Mouse (Mus musculus) C2C12 (cell line): ENCODE results near the gene Rabac1. TPM values are rescaled to one million over a fixed set of nuclear protein-coding genes. Genes with fewer than 3 reads are reported as not detected.
A peak's percentile ranks its signal among the peaks of the same experiment; 100 is the strongest.

Experiments used
- H3K27me3 ChIP-seq: one replicate; pipeline ENCODE4 v1.6.1; 2011; ENCODE audit not compliant: control insufficient read depth, insufficient read depth, insufficient read length
- H3K36me3 ChIP-seq: one replicate; pipeline ENCODE4 v1.6.1; 2011; ENCODE audit not compliant: control insufficient read depth, insufficient read depth
- H3K4me3 ChIP-seq: one replicate; pipeline ENCODE4 v1.5.1; 2011; ENCODE audit warnings: mild to moderate bottlenecking, control low read depth; ENCODE audit not compliant: poor library complexity, insufficient read depth, severe bottlenecking
- H3K79me2 ChIP-seq: one replicate; pipeline ENCODE4 v1.6.1; 2011; ENCODE audit not compliant: control insufficient read depth, insufficient read depth
- H3K79me3 ChIP-seq: one replicate; pipeline ENCODE4 v1.6.1; 2011; ENCODE audit warnings: low read depth, control low read depth
- H3ac ChIP-seq: one replicate; pipeline ENCODE3; 2011; ENCODE audit warnings: low read depth; ENCODE audit not compliant: control insufficient read depth, insufficient read length
- CEBPB ChIP-seq: IDR thresholded peaks from one replicate; pipeline ENCODE4 v1.6.1; 2011; ENCODE audit warnings: low read depth, mild to moderate bottlenecking, control low read depth, moderate library complexity
- CTCF ChIP-seq: IDR thresholded peaks from one replicate; pipeline ENCODE4 v1.5.1; 2011; ENCODE audit not compliant: control insufficient read depth, insufficient read depth, insufficient read length
- FOSL1 ChIP-seq: IDR thresholded peaks from one replicate; pipeline ENCODE4 v1.8.0; 2011; ENCODE audit warnings: mild to moderate bottlenecking, low read length; ENCODE audit not compliant: poor library complexity, insufficient read depth, severe bottlenecking
- MAX ChIP-seq: IDR thresholded peaks from one replicate; pipeline ENCODE4 v1.6.1; 2011; ENCODE audit warnings: mild to moderate bottlenecking, control low read depth
- MYOD1 ChIP-seq: IDR thresholded peaks from one replicate; pipeline ENCODE4 v1.6.1; 2011; ENCODE audit warnings: low read depth; ENCODE audit not compliant: control insufficient read depth, insufficient read length
- MYOG ChIP-seq: IDR thresholded peaks from one replicate; pipeline ENCODE4 v1.6.1; 2011; ENCODE audit not compliant: control insufficient read depth, insufficient read length; ENCODE audit errors: extremely low read depth
- USF1 ChIP-seq: IDR thresholded peaks from one replicate; pipeline ENCODE4 v1.6.1; 2011; ENCODE audit warnings: low read depth, mild to moderate bottlenecking, control low read depth, moderate library complexity
- polyA plus RNA-seq: library from polyadenylated mRNA; unstranded; fragments of >200 nt; fragmentation: generic; extraction: Trizol; gene quantifications from one replicate; pipeline ENCODE4 v1.2.1, GENCODE M21; 2012; ENCODE audit warnings: missing spikeins

Rabac1 gene
- polyA plus RNA-seq, 1 experiment = 208 TPM

DNA sequence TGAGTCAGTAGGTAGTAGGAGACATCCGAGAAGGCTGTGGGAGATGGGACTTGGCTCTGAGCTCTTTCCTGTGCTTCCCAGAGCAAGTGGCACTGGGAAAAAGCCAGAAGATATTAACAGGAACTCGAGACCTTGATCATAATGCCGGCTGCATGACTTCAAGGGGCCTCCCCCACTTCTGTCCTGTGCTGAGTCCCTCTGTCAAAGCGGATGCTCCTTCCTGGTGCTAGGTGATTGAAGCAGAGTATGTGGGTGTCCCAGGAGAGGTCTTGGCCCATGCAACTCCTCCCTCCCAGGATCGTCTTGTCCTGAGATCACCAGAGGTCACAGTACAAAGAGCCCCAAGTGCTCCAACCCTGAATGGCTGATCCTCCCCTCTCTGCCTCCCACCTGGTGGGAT, 1.3 kb upstream of the Rabac1 start:
- Histone ChIP-seq H3K36me3 (peaks cover 3% of the 10 kb centered on the region), H3K79me2 (no peaks in the 10 kb centered on the region), H3ac (no peak overlapping the region), H3K79me3 (no peaks in the 10 kb centered on the region), H3K4me3 (no peak overlapping the region), H3K27me3 (peaks cover 6% of the 10 kb centered on the region)
- TF ChIP-seq FOSL1 (no peak), USF1 (no peak), MYOD1 (no peak), CTCF (no peak), MYOG (no peak), MAX (no peak), CEBPB (no peak)

DNA sequence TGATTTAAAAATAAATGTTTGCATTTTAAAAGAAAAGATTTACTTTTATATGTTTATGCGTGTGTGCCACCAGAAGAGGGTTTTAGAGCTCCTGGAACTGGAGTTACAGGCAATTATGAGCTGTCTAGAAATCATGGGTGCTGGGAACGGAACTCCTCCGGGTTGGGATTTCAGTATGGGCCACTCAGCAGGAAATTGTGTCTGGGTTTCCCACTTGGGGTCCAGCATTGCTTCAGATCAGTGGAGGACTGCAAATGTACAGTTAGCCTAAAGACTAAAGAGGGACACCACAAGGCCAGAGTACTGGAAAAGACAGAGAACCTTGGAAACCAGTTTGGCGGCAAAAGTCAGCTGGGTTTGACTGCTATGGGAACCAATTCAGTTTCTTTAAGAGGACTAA, 654 bp upstream of the Rabac1 start:
- Histone ChIP-seq H3K36me3 (peaks cover 3% of the 10 kb centered on the region), H3K4me3 (no peak overlapping the region), H3ac (no peak overlapping the region), H3K79me2 (no peaks in the 10 kb centered on the region), H3K79me3 (no peaks in the 10 kb centered on the region), H3K27me3 (no peaks in the 10 kb centered on the region)
- TF ChIP-seq MYOD1 (no peak), MYOG (no peak), CEBPB (no peak), CTCF (no peak), USF1 (no peak), FOSL1 (no peak), MAX (no peak)

DNA sequence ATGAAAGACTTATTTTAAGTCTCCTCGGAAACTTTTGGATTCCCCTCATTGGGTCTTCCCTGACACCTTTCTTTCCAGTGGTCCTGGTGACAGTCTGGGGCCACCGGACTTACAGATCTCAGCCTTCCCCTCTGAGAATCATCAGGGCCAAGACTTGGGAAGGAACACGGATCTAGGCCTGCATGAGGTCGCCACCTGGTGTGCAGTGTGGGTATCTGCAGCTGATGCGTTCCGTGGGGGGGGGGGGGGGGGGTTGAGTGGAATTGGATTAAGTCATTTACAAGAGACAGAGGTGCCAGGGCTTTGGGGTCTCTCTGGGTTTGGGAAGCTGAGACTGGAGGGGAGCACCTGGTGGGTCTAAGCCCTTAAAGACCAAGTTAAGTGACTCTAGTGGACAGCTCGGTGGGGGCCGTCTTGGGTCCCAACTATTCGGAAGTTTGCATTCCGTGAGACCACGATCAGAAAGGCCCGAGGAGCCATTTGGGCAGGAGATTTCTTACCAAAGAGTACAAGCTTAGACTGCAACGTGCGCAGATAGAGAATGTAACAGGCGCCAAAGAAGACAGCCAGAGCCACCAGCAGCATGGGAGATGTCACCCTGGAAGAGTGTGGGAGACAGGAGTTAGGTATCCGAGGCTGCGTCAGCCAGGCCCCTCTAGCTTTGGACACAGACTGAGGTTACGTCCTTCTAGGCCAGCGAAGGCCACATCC, 1.1 kb downstream of the Rabac1 start:
- H3K4me3 ChIP-seq = peak overlapping the region; percentile 55
- H3K27me3 ChIP-seq = no peaks in the 10 kb centered on the region
- no peak for TF ChIP-seq MYOG
- TF ChIP-seq MAX = no peak
- no peak for TF ChIP-seq MYOD1
- TF ChIP-seq FOSL1 = no peak
- TF ChIP-seq CEBPB = no peak
- no peak for TF ChIP-seq USF1
- peak; percentile 66 for TF ChIP-seq CTCF
- H3K79me3 ChIP-seq = no peaks in the 10 kb centered on the region
- peaks cover 3% of the 10 kb centered on the region for H3K36me3 ChIP-seq
- no peaks in the 10 kb centered on the region for H3K79me2 ChIP-seq
- peak overlapping the region; percentile 52 for H3ac ChIP-seq

DNA sequence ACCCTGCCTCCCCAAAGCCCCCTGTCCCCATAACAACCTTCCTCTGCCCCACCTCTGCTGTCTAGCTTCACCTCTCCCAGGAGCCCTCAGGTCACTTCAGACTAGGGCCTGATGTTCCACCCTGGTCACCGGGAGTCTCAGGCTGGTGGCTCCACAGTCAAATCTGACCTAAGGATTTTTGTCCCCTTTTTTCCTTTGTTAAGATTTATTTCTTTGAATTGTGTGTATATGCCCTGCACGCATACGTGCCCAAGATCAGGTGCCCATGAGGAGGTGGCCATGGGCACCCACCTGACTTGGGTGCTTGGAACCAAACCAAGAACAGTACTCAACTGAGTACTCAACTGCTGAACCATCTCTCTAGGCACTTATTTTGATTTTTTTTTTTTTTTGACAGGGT, 2.2 kb downstream of the Rabac1 start:
- Histone ChIP-seq H3K79me3 (no peaks in the 10 kb centered on the region), H3K36me3 (peaks cover 3% of the 10 kb centered on the region), H3K27me3 (no peaks in the 10 kb centered on the region), H3ac (no peak overlapping the region), H3K79me2 (no peaks in the 10 kb centered on the region), H3K4me3 (no peak overlapping the region)
- TF ChIP-seq CEBPB = no peak
- no peak for TF ChIP-seq FOSL1

DNA sequence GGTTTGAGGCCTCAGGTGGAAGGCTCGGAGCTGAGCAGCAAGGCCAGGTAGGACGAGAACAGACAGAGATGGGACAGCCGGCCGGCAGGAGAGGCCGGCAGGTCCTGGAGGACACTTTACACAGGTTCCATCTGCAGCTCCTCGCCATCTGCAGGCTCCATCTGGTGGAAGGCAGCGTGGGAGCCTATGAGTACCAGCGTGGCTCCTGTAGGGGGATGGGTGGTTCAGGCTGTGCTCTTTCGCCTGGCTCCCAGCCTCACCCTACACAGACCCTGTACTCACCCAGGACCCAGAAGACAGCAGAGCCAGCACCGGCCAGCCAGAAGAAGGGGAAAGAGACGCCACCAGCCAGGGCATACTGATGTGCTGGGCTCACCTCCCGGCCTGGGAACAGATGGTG, 2.7 kb downstream of the Rabac1 start:
- H3K27me3 ChIP-seq = no peaks in the 10 kb centered on the region
- no peak overlapping the region for H3ac ChIP-seq
- H3K36me3 ChIP-seq = peaks cover 3% of the 10 kb centered on the region
- no peak overlapping the region for H3K4me3 ChIP-seq
- no peaks in the 10 kb centered on the region for H3K79me3 ChIP-seq
- TF ChIP-seq CEBPB (no peak), MAX (no peak), MYOG (no peak), USF1 (no peak), CTCF (no peak), FOSL1 (no peak), MYOD1 (no peak)
- no peaks in the 10 kb centered on the region for H3K79me2 ChIP-seq

DNA sequence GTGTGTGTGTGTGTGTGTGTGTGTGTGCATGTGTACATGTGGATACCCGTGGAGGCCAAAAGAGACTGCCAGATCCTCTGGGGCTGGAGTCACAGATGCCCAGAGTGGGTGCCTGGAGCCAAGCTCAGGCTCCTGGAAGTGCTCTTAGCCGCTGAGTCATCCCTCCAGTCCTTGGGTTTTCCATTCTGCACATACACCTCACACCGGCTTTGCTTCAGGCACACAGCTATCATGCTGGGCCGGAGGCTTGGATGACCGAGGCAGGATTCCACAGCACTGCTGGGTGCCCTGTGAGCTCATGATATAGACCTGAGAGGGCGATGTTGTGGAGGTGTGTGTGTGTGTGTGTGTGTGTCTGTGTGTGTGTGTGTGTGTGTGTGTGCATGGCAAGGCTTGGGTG, 4.1 kb downstream of the Rabac1 start:
- TF ChIP-seq CTCF (no peak), MYOG (no peak), CEBPB (no peak), FOSL1 (no peak), MAX (no peak), MYOD1 (no peak), USF1 (no peak)
- H3K4me3 ChIP-seq = no peak overlapping the region
- no peaks in the 10 kb centered on the region for H3K79me3 ChIP-seq
- H3K36me3 ChIP-seq = peaks cover 3% of the 10 kb centered on the region
- H3K27me3 ChIP-seq = no peaks in the 10 kb centered on the region
- H3K79me2 ChIP-seq = no peaks in the 10 kb centered on the region
- H3ac ChIP-seq = no peak overlapping the region
